Comparison of ENCODE assay signal across 40 mouse cellular contexts in the genomic region with DNA sequence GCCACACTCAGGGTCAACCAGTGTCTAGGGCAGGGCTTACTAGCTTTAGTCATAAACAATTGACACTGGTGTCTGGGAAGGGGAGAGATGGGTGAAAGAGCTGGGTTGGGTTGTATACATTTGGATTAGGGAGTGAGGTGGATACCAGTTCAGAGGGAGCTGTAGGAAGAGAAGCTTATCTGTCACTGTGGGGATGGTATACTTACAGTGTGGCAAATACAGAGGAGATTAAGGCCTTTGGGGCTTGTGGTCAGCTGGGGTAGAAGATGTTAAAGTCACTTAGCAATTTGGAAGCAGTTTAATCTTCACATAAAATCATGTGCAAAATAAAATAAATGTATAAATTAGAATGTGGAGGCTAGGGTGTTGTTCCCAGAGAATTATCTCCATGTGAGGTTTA. TPM values are rescaled to one million over a fixed set of nuclear protein-coding genes. Genes with fewer than 3 reads are reported as not detected.
"Had no signal": no experiment of that assay in that cellular context is flagged by ENCODE, and none has a peak within 500 bp of the region (broad histone marks: within the 10 kb centered on the region; RNA-seq: fewer than 3 reads in every experiment).

No protein-coding gene starts in this region.

- H3K4me2 ChIP-seq: heart, embryonic 11.5 days; hindbrain, embryonic 12.5 days; hindbrain, embryonic 14.5 days; intestine, embryonic 15.5 days; limb, embryonic 13.5 days; limb, embryonic 15.5 days; liver, embryonic 11.5 days had no signal

- H3K4me1 ChIP-seq: hindbrain, embryonic 10.5 days; hindbrain, embryonic 12.5 days; intestine, embryonic 15.5 days; limb, embryonic 13.5 days; limb, embryonic 15.5 days had no signal

- ATAC-seq: hindbrain, embryonic 16.5 days; inflammation-experienced regulatory T-cells, adult 6 months; intestine, embryonic 15.5 days; intestine, postnatal 0 days had no signal

- H3K9me3 ChIP-seq: hindbrain, embryonic 10.5 days; hindbrain, embryonic 12.5 days; intestine, embryonic 15.5 days; limb, embryonic 13.5 days; limb, embryonic 15.5 days had no signal

- H3K9ac ChIP-seq: hindbrain, embryonic 12.5 days; hindbrain, embryonic 14.5 days; intestine, embryonic 15.5 days; limb, embryonic 13.5 days; limb, embryonic 15.5 days; liver, embryonic 14.5 days had no signal

- H3K4me3 ChIP-seq: heart, adult 2 months; hindbrain, embryonic 10.5 days; hindbrain, embryonic 12.5 days; intestine, embryonic 15.5 days; layer of hippocampus, adult 2 months; limb, embryonic 13.5 days; limb, embryonic 15.5 days had no signal

- H3K27ac ChIP-seq: heart, adult 2 months; hindbrain, embryonic 10.5 days; hindbrain, embryonic 12.5 days; hindbrain, embryonic 14.5 days; intestine, embryonic 15.5 days; layer of hippocampus, adult 2 months; limb, embryonic 13.5 days; limb, embryonic 15.5 days; liver, embryonic 14.5 days had no signal

- DNase-seq: gastrocnemius, postnatal 14 days; gastrocnemius, postnatal 36 days; heart, adult 11 months; heart, adult 2 months; heart, postnatal 10 days; heart, postnatal 4 days; kidney, adult 18-20 months; kidney, adult 8-10 months; kidney, postnatal 10 days; kidney, postnatal 25 days; kidney, postnatal 4 days; layer of hippocampus, adult 9-11 months; layer of hippocampus, postnatal 36 days; left cerebral cortex, postnatal 4 days had no signal

- H3K36me3 ChIP-seq: hindbrain, embryonic 10.5 days; hindbrain, embryonic 12.5 days; intestine, embryonic 15.5 days; limb, embryonic 13.5 days; limb, embryonic 15.5 days had no signal

- H3K27me3 ChIP-seq: hindbrain, embryonic 12.5 days; intestine, embryonic 15.5 days; limb, embryonic 13.5 days; limb, embryonic 15.5 days had no signal

RNA-seq across cellular contexts. Expression of a gene that starts 17.4 kb away (rescaled TPM):
- total RNA-seq: gastrocnemius, adult 18-20 months; gastrocnemius, adult 8-10 months; gastrocnemius, postnatal 14 days; gastrocnemius, postnatal 36 days; heart, adult 2 months; heart, postnatal 10 days; heart, postnatal 25 days; heart, postnatal 4 days; layer of hippocampus, adult 2 months; layer of hippocampus, postnatal 14 days; layer of hippocampus, postnatal 36 days; left cerebral cortex, adult 18-20 months; left cerebral cortex, adult 8-10 months; left cerebral cortex, postnatal 10 days; left cerebral cortex, postnatal 25 days; left cerebral cortex, postnatal 4 days had no signal
- polyA plus RNA-seq: gonadal fat pad, adult 2 months; heart, adult 2 months; heart, embryonic 11.5 days; heart, embryonic 14.5 days; hindbrain, embryonic 10.5 days; hindbrain, embryonic 12.5 days; hindbrain, embryonic 14.5 days; inflammation-experienced regulatory T-cells, adult 6 months; intestine, embryonic 15.5 days; intestine, postnatal 0 days; kidney, embryonic 14.5 days; kidney, embryonic 16.5 days; limb, embryonic 11.5 days; limb, embryonic 13.5 days; liver, embryonic 11.5 days; liver, embryonic 14.5 days had no signal

RNA-seq across cellular contexts. Expression of a gene that starts 21.1 kb away (rescaled TPM):
- total RNA-seq: gastrocnemius, postnatal 14 days; gastrocnemius, postnatal 36 days; heart, adult 2 months; heart, postnatal 10 days; heart, postnatal 25 days; heart, postnatal 4 days; layer of hippocampus, adult 2 months; layer of hippocampus, postnatal 14 days; layer of hippocampus, postnatal 36 days; left cerebral cortex, adult 18-20 months; left cerebral cortex, adult 8-10 months; left cerebral cortex, postnatal 25 days; left cerebral cortex, postnatal 4 days had no signal
- polyA plus RNA-seq: gonadal fat pad, adult 2 months; heart, adult 2 months; heart, embryonic 11.5 days; heart, embryonic 14.5 days; hindbrain, embryonic 12.5 days; hindbrain, embryonic 14.5 days; hindbrain, embryonic 16.5 days; inflammation-experienced regulatory T-cells, adult 6 months; intestine, postnatal 0 days; kidney, embryonic 14.5 days; limb, embryonic 11.5 days; liver, embryonic 14.5 days had no signal
